8 mouse cellular contexts compared by ENCODE assay signal in genomic region chr1:160758243-160758642, GRCm38 (mm10). TPM values are rescaled to one million over a fixed set of nuclear protein-coding genes. Genes with fewer than 3 reads are reported as not detected.
DNase-seq lines count a peak whose midpoint lies in the region; ATAC-seq and TF ChIP-seq lines count a peak whose summit lies in the region.

No protein-coding gene starts in this region.

- no peak overlapping the region for H3K4me2 ChIP-seq in midbrain, embryonic 11.5 days
- no peak overlapping the region for H3K4me2 ChIP-seq in midbrain, embryonic 15.5 days
- no peak overlapping the region for H3K4me2 ChIP-seq in heart, postnatal 0 days (ENCODE audit: low read depth, low read length)
- H3K4me2 ChIP-seq in liver, embryonic 11.5 days: no peak overlapping the region

- in situ Hi-C loops in Patski (cut with MboI; ENCODE audit: low pct_unique_long_range_greater_than_20kb): no loop called here

- 39% methylated on average over 3 of the region's 3 CpGs for WGBS in midbrain, embryonic 11.5 days
- WGBS in midbrain, embryonic 15.5 days: 19% methylated on average over 3 of the region's 3 CpGs
- 22% methylated on average over 3 of the region's 3 CpGs for WGBS in heart, postnatal 0 days
- 17% methylated on average over 3 of the region's 3 CpGs for WGBS in liver, embryonic 11.5 days

- H3K27ac ChIP-seq in midbrain, embryonic 11.5 days (ENCODE audit: low read depth, low read length): no peak overlapping the region
- no peak overlapping the region for H3K27ac ChIP-seq in midbrain, embryonic 15.5 days
- H3K27ac ChIP-seq in cortical plate, adult 2 months (ENCODE audit: insufficient read depth, low read length): no peak overlapping the region
- H3K27ac ChIP-seq in heart, postnatal 0 days (ENCODE audit: low read depth): no peak overlapping the region
- H3K27ac ChIP-seq in liver, embryonic 11.5 days (ENCODE audit: low read depth, low read length): no peak overlapping the region

- TF ChIP-seq EP300 in heart, postnatal 0 days (IDR thresholded peaks at IDR 0.05; ENCODE audit: low read depth): no peak

- TF ChIP-seq POLR2A in cortical plate, adult 2 months (IDR thresholded peaks at IDR 0.05; ENCODE audit: extremely low read depth, insufficient read depth, low read length): no peak

- TF ChIP-seq CTCF in Patski (IDR thresholded peaks at IDR 0.05): peak; percentile 80
- peak; percentile 37; the same call in 1 of the 2 replicates for TF ChIP-seq CTCF in cortical plate, adult 2 months (IDR thresholded peaks at IDR 0.05; ENCODE audit: extremely low read depth, insufficient read depth, low read length)
- TF ChIP-seq CTCF in heart, postnatal 0 days (IDR thresholded peaks at IDR 0.05; ENCODE audit: low read depth): peak; percentile 73

- no peaks in the 10 kb centered on the region for H3K9me3 ChIP-seq in midbrain, embryonic 11.5 days (ENCODE audit: control insufficient read depth, low read length)
- no peaks in the 10 kb centered on the region for H3K9me3 ChIP-seq in midbrain, embryonic 15.5 days
- no peaks in the 10 kb centered on the region for H3K9me3 ChIP-seq in heart, postnatal 0 days (replicated peaks; ENCODE audit: control insufficient read depth, low read length)
- H3K9me3 ChIP-seq in liver, embryonic 11.5 days (ENCODE audit: control insufficient read depth, low read length): no peaks in the 10 kb centered on the region

- H3K27me3 ChIP-seq in midbrain, embryonic 11.5 days (ENCODE audit: control insufficient read depth, insufficient read depth, low read length): no peaks in the 10 kb centered on the region
- H3K27me3 ChIP-seq in midbrain, embryonic 15.5 days (replicated peaks): no peaks in the 10 kb centered on the region
- no peaks in the 10 kb centered on the region for H3K27me3 ChIP-seq in Patski
- H3K27me3 ChIP-seq in heart, postnatal 0 days (ENCODE audit: control insufficient read depth, insufficient read depth, low read length): no peaks in the 10 kb centered on the region
- H3K27me3 ChIP-seq in liver, embryonic 11.5 days (replicated peaks; ENCODE audit: control insufficient read depth, insufficient read depth, low read length): no peaks in the 10 kb centered on the region

- POLR2A ChIA-PET in Patski (lab: Charles Lee): no interaction called here

- DNase-seq in midbrain, embryonic 11.5 days (ENCODE audit: low spot score, missing footprints): no peak
- DNase-seq in Patski (ENCODE audit: low read depth, low spot score): no peak
- peak; percentile 13 for DNase-seq in heart, postnatal 0 days (ENCODE audit: low spot score)
- no peak for DNase-seq in liver, embryonic 11.5 days (ENCODE audit: low spot score)
- DNase-seq in ovary, postnatal 14 days (ENCODE audit: low spot score): peak; percentile 38
- peak; percentile 44 to 47 for DNase-seq in urinary bladder, postnatal 36 days (ENCODE audit: low spot score in 2 of 2)

- no peak overlapping the region for H3K4me3 ChIP-seq in midbrain, embryonic 11.5 days (ENCODE audit: low read depth, low read length)
- H3K4me3 ChIP-seq in midbrain, embryonic 15.5 days: no peak overlapping the region
- no peak overlapping the region for H3K4me3 ChIP-seq in cortical plate, adult 2 months (ENCODE audit: insufficient read depth, low read length)
- H3K4me3 ChIP-seq in heart, postnatal 0 days (ENCODE audit: low read depth, low read length): no peak overlapping the region
- no peak overlapping the region for H3K4me3 ChIP-seq in liver, embryonic 11.5 days (ENCODE audit: low read depth, low read length)

- no peaks in the 10 kb centered on the region for H3K4me1 ChIP-seq in midbrain, embryonic 11.5 days (ENCODE audit: control insufficient read depth, insufficient read depth, low read length)
- no peaks in the 10 kb centered on the region for H3K4me1 ChIP-seq in midbrain, embryonic 15.5 days
- H3K4me1 ChIP-seq in cortical plate, adult 2 months (ENCODE audit: control insufficient read depth, insufficient read depth, low read length): no peaks in the 10 kb centered on the region
- no peaks in the 10 kb centered on the region for H3K4me1 ChIP-seq in heart, postnatal 0 days (ENCODE audit: control insufficient read depth, insufficient read depth)
- no peaks in the 10 kb centered on the region for H3K4me1 ChIP-seq in liver, embryonic 11.5 days (replicated peaks; ENCODE audit: control insufficient read depth, insufficient read depth, low read length)

- CTCF ChIA-PET in Patski (lab: Charles Lee): interaction anchor here (1.0 to 1.1 kb wide), 2 partner anchors 82 to 111 kb away, joined by 3 read pairs; no protein-coding TSS in a partner anchor

- no peaks in the 10 kb centered on the region for H3K36me3 ChIP-seq in midbrain, embryonic 11.5 days (ENCODE audit: control insufficient read depth, insufficient read depth, low read length)
- H3K36me3 ChIP-seq in midbrain, embryonic 15.5 days (replicated peaks): no peaks in the 10 kb centered on the region
- no peaks in the 10 kb centered on the region for H3K36me3 ChIP-seq in heart, postnatal 0 days (replicated peaks; ENCODE audit: control insufficient read depth, insufficient read depth, low read length)
- H3K36me3 ChIP-seq in liver, embryonic 11.5 days (ENCODE audit: control insufficient read depth, insufficient read depth, low read length): no peaks in the 10 kb centered on the region

- H3K9ac ChIP-seq in midbrain, embryonic 11.5 days (ENCODE audit: low read length): no peak overlapping the region
- no peak overlapping the region for H3K9ac ChIP-seq in midbrain, embryonic 15.5 days
- H3K9ac ChIP-seq in heart, postnatal 0 days (replicated peaks; ENCODE audit: low read depth, low read length): no peak overlapping the region
- no peak overlapping the region for H3K9ac ChIP-seq in liver, embryonic 11.5 days (ENCODE audit: low read depth, low read length)

- peak; percentile 75 for ATAC-seq in midbrain, embryonic 11.5 days (ENCODE audit: low FRiP score)
- ATAC-seq in midbrain, embryonic 15.5 days (replicated peaks): no peak
- ATAC-seq in Patski: no peak
- ATAC-seq in heart, postnatal 0 days (ENCODE audit: insufficient read depth, low read depth): no peak; the same call in 1 of the 2 replicates
- ATAC-seq in liver, embryonic 11.5 days (replicated peaks; ENCODE audit: low FRiP score): peak; percentile 76; the same call in 1 of the 2 replicates

RNA-seq across cellular contexts. Expression of gene Rabgap1l, which starts 34.8 kb away (rescaled TPM):
- 12.2 and 12.8 TPM in 2 replicates for polyA plus RNA-seq in midbrain, embryonic 11.5 days (2014; fragmentation: Nextera tagmentation; extraction: Ambion mirVana)
- 32.9 and 38.3 TPM in 2 replicates for polyA plus RNA-seq in midbrain, embryonic 15.5 days (2015; fragmentation: Nextera tagmentation; extraction: Ambion mirVana)
- polyA plus RNA-seq in Patski (2021): 37.6 TPM
- polyA plus RNA-seq in cortical plate, adult 2 months (2012; rRNA removed): 65.2 and 68.0 TPM in 2 replicates
- total RNA-seq in heart, postnatal 0 days (2014; rRNA removed; ENCODE audit: low replicate concordance): 71.4 and 89.9 TPM in 2 replicates
- 115 and 123 TPM in 2 replicates for polyA plus RNA-seq in heart, postnatal 0 days (2015; fragmentation: Nextera tagmentation; extraction: Ambion mirVana)
- 63.5 and 69.3 TPM in 2 replicates for polyA plus RNA-seq in liver, embryonic 11.5 days (2014; fragmentation: Nextera tagmentation; extraction: Ambion mirVana)

Comparison
In these comparisons a context has a peak if more than half of its experiments do, and no peak if none do; other contexts are left out.
1. ATAC-seq: peak in midbrain, embryonic 11.5 days (single experiment) and liver, embryonic 11.5 days (single experiment); none in midbrain, embryonic 15.5 days (single experiment), Patski (single experiment) and heart, postnatal 0 days (single experiment).
2. DNase-seq: peak in heart, postnatal 0 days (single experiment), ovary, postnatal 14 days (single experiment) and urinary bladder, postnatal 36 days (2 of 2); none in midbrain, embryonic 11.5 days (single experiment), Patski (single experiment) and liver, embryonic 11.5 days (single experiment).
3. Peak in every context shown above with its lines, with median percentiles within 50 percentile points of each other: CTCF ChIP-seq.